Mouse (Mus musculus) kidney, adult 11 months (tissue): ENCODE data around the gene Acsm4.
A peak's percentile ranks its signal among the peaks of the same experiment; 100 is the strongest.
"Not testable (repeated sequence)": the region's sequence is repeated elsewhere in the genome, so short reads cannot be mapped to it uniquely, and the experiment has no call there.

Source experiments
- DNase-seq: peaks from one replicate; pipeline ENCODE4 v3.0.0; 2022

Gene Acsm4

GRCm38 (mm10) chr7:119689726-119690125 is at the start of gene Acsm4:
TSS of gene Acsm4 (plus strand) at chr7:119690026.
- no peak for DNase-seq

GRCm38 (mm10) chr7:119642307-119642706 is 47.5 kb upstream of the Acsm4 start:
- peak; percentile 43 for DNase-seq

GRCm38 (mm10) chr7:119667893-119668292 is 21.9 kb upstream of the Acsm4 start:
- peak; percentile 57 for DNase-seq

- DNase-seq = peak; percentile 30
These were observed 19.4 kb upstream of the Acsm4 start for GRCm38 (mm10) chr7:119670395-119670794.

GRCm38 (mm10) chr7:119670925-119671324 is 18.9 kb upstream of the Acsm4 start:
- no peak for DNase-seq

- no peak for DNase-seq
These were observed 16.4 kb upstream of the Acsm4 start for GRCm38 (mm10) chr7:119673465-119673864.

- no peak for DNase-seq
These were observed 9.7 kb upstream of the Acsm4 start for GRCm38 (mm10) chr7:119680107-119680506.

- DNase-seq = no peak
These were observed 7.1 kb upstream of the Acsm4 start for GRCm38 (mm10) chr7:119682699-119683098.

- DNase-seq = no peak
These were observed 2.5 kb downstream of the Acsm4 start for GRCm38 (mm10) chr7:119692302-119692701.

GRCm38 (mm10) chr7:119694926-119695325 is 5.1 kb downstream of the Acsm4 start:
- DNase-seq = no peak

- no peak for DNase-seq
These were observed 24.3 kb downstream of the Acsm4 start for GRCm38 (mm10) chr7:119714111-119714510.

- DNase-seq = peak; percentile 83
These were observed 30.6 kb downstream of the Acsm4 start, which contains the start of gene Thumpd1 for GRCm38 (mm10) chr7:119720253-119720946. TSS of gene Thumpd1 (minus strand) at chr7:119720798.

GRCm38 (mm10) chr7:119720947-119721310 is 31.1 kb downstream of the Acsm4 start:
- DNase-seq = no peak

GRCm38 (mm10) chr7:119727621-119728020 is 37.8 kb downstream of the Acsm4 start:
- no peak for DNase-seq

- peak; percentile 14 for DNase-seq
These were observed 41.4 kb downstream of the Acsm4 start for GRCm38 (mm10) chr7:119731262-119731661.

GRCm38 (mm10) chr7:119738877-119739276 is 49.1 kb downstream of the Acsm4 start:
- no peak for DNase-seq

GRCm38 (mm10) chr7:119739798-119740468 is 50.1 kb downstream of the Acsm4 start:
- DNase-seq = not testable (repeated sequence)

GRCm38 (mm10) chr7:119744321-119744720 is 54.5 kb downstream of the Acsm4 start:
- DNase-seq = no peak

GRCm38 (mm10) chr7:119745869-119746268 is 56.0 kb downstream of the Acsm4 start:
- DNase-seq = peak; percentile 77

GRCm38 (mm10) chr7:119748761-119749160 is 58.9 kb downstream of the Acsm4 start:
- no peak for DNase-seq

- peak; percentile 62 for DNase-seq
These were observed 60.1 kb downstream of the Acsm4 start for GRCm38 (mm10) chr7:119749942-119750341.

- no peak for DNase-seq
These were observed 63.9 kb downstream of the Acsm4 start for GRCm38 (mm10) chr7:119753696-119754095.

- DNase-seq = peak; percentile 21
These were observed 70.7 kb downstream of the Acsm4 start, which contains the start of gene Acsm3 for GRCm38 (mm10) chr7:119760527-119760951. TSS of gene Acsm3 (plus strand) at chr7:119760923.

- DNase-seq = no peak
These were observed 72.4 kb downstream of the Acsm4 start for GRCm38 (mm10) chr7:119762166-119762697.
